Mouse (Mus musculus): ENCODE data around the gene Cep162.

The Cep162 gene

GRCm38 (mm10) chr9:87167001-87167830 is 88.1 kb downstream of the Cep162 start:
- no peak for DNase-seq (ENCODE audit: extremely low read depth, insufficient read length, low spot score)

GRCm38 (mm10) chr9:87162559-87162958 is 92.8 kb downstream of the Cep162 start:
- DNase-seq (ENCODE audit: extremely low read depth, insufficient read length, low spot score): no peak

- DNase-seq (ENCODE audit: extremely low read depth, insufficient read length, low spot score): no peak
Measured at GRCm38 (mm10) chr9:87152641-87153325, 102.6 kb downstream of the Cep162 start.

- DNase-seq (ENCODE audit: extremely low read depth, insufficient read length, low spot score): no peak
Measured at GRCm38 (mm10) chr9:87147927-87148326, 107.4 kb downstream of the Cep162 start.

GRCm38 (mm10) chr9:87146400-87146799 is 108.9 kb downstream of the Cep162 start:
- DNase-seq (ENCODE audit: extremely low read depth, insufficient read length, low spot score): no peak

- no peak for DNase-seq (ENCODE audit: extremely low read depth, insufficient read length, low spot score)
Measured at GRCm38 (mm10) chr9:87145671-87146070, 109.7 kb downstream of the Cep162 start.

GRCm38 (mm10) chr9:87145180-87145579 is 110.2 kb downstream of the Cep162 start:
- DNase-seq (ENCODE audit: extremely low read depth, insufficient read length, low spot score): no peak

- DNase-seq (ENCODE audit: extremely low read depth, insufficient read length, low spot score): no peak
Measured at GRCm38 (mm10) chr9:87144532-87144931, 110.8 kb downstream of the Cep162 start.

- no peak for DNase-seq (ENCODE audit: extremely low read depth, insufficient read length, low spot score)
Measured at GRCm38 (mm10) chr9:87144106-87144505, 111.2 kb downstream of the Cep162 start, which contains the start of gene Mrap2. TSS of gene Mrap2 (plus strand) at chr9:87144306.

- no peak for DNase-seq (ENCODE audit: extremely low read depth, insufficient read length, low spot score)
Measured at GRCm38 (mm10) chr9:87143076-87143475, 112.3 kb downstream of the Cep162 start.

Measured in 3134 (cell line).